Mouse (Mus musculus): ENCODE measurements around the gene Bckdk. TPM values are rescaled to one million over a fixed set of nuclear protein-coding genes. Genes with fewer than 3 reads are reported as not detected.
"Not testable (repeated sequence)": the region's sequence is repeated elsewhere in the genome, so short reads cannot be mapped to it uniquely, and the experiment has no call there.

The Bckdk gene
- polyA plus RNA-seq, 1 experiment = 202 TPM

- Histone ChIP-seq H3K27ac (replicated peaks; ENCODE audit: low read depth, low read length) (no peak overlapping the region), H3K4me1 (ENCODE audit: control insufficient read depth, insufficient read depth, insufficient read length, low read length) (peaks cover 1% of the 10 kb centered on the region; the same call in 1 of the 2 replicates)
Measured at GRCm38 (mm10) chr7:127931351-127932135, 27.7 kb downstream of the Bckdk start.

DNA sequence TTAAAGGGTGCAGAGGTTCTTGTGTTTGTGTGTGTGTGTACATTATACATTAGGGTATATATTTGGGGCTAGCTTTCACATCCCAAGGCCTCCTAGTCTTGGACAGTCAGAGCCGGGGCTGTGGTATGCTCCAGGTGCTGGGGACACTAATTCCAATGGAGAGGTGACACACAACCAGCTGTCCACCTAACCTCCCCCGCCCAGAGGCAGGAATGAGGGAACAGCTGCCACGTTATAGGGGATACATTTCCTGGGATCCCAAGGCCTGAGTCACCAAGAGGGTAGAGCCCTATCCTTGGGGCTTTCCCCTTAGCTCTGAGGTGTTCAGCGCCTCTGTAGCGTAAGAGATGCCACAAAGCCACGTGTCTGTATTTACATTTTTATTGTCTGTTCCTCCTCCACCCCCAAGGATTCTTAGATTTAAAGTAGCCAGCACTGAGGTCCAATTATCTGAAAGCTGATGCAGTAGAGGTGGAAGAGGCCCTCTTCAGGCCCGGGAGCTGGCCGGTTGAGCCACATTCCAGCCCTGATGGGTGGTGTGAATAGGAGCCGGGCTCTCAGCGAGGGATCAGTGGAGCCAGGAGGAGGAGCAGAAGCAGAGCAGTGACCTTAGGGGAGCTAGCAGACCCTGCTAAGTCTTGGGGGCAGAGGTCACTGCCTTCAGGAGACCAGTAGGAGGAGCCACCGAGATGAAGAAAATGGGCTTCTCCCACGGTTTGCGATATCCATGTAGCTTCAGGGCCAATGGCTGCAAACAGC lies 28.6 kb downstream of the Bckdk start:
- H3K4me3 ChIP-seq (ENCODE audit: insufficient read depth, low read depth, low read length) = no peak overlapping the region

More at GRCm38 (mm10) chr7:127931351-127932135, 27.7 kb downstream of the Bckdk start:
- H3K4me3 ChIP-seq (ENCODE audit: insufficient read depth, low read depth, low read length) = no peak overlapping the region

GRCm38 (mm10) chr7:127934075-127934474 lies 30.2 kb downstream of the Bckdk start:
- Histone ChIP-seq H3K4me3 (ENCODE audit: insufficient read depth, low read depth, low read length) (no peak overlapping the region), H3K4me1 (ENCODE audit: control insufficient read depth, insufficient read depth, insufficient read length, low read length) (peaks cover 2% of the 10 kb centered on the region; the same call in 1 of the 2 replicates), H3K27ac (replicated peaks; ENCODE audit: low read depth, low read length) (no peak overlapping the region)

More for the DNA sequence above, 28.6 kb downstream of the Bckdk start:
- H3K27ac ChIP-seq (replicated peaks; ENCODE audit: low read depth, low read length) = no peak overlapping the region
- H3K4me1 ChIP-seq (ENCODE audit: control insufficient read depth, insufficient read depth, insufficient read length, low read length) = peaks cover 2% of the 10 kb centered on the region; the same call in 1 of the 2 replicates

- H3K4me1 ChIP-seq (ENCODE audit: control insufficient read depth, insufficient read depth, insufficient read length, low read length) = peaks cover 2% of the 10 kb centered on the region; the same call in 1 of the 2 replicates
- H3K4me3 ChIP-seq (ENCODE audit: insufficient read depth, low read depth, low read length) = peak overlapping the region; percentile 69
- peak overlapping the region; percentile 14 for H3K27ac ChIP-seq (replicated peaks; ENCODE audit: low read depth, low read length)
Measured at GRCm38 (mm10) chr7:127935028-127935722, 31.3 kb downstream of the Bckdk start.

- Histone ChIP-seq H3K4me3 (ENCODE audit: insufficient read depth, low read depth, low read length) (peak overlapping the region; percentile 69), H3K4me1 (ENCODE audit: control insufficient read depth, insufficient read depth, insufficient read length, low read length) (peaks cover 2% of the 10 kb centered on the region; the same call in 1 of the 2 replicates), H3K27ac (replicated peaks; ENCODE audit: low read depth, low read length) (peak overlapping the region; percentile 14; the same call in 1 of the 2 replicates)
Measured at GRCm38 (mm10) chr7:127935748-127936159, 31.9 kb downstream of the Bckdk start.

- H3K4me3 ChIP-seq (ENCODE audit: insufficient read depth, low read depth, low read length) = peak overlapping the region; percentile 69
Measured at GRCm38 (mm10) chr7:127936216-127936884, 32.5 kb downstream of the Bckdk start.

DNA sequence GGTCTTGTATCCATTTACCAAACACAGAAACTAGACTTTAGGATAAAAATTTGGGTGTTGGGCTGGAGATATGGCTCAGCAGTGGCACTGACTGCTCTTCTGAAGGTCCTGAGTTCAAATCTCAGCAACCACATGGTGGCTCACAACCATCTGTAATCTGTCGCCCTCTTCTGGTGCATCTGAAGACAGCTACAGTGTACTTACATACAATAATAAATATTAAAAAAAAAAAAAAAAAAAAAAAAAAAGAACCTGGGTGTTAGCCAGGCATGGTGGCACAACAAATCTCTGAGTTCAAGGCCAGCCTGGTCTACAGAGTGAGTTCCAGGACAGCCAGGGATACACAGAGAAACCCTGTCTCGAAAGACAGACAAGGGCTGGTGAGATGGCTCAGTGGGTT lies 38.2 kb downstream of the Bckdk start:
- not testable (repeated sequence) for H3K4me3 ChIP-seq (ENCODE audit: insufficient read depth, low read depth, low read length)

More at GRCm38 (mm10) chr7:127936216-127936884, 32.5 kb downstream of the Bckdk start:
- Histone ChIP-seq H3K27ac (replicated peaks; ENCODE audit: low read depth, low read length) (no peak overlapping the region), H3K4me1 (ENCODE audit: control insufficient read depth, insufficient read depth, insufficient read length, low read length) (peaks cover 2% of the 10 kb centered on the region; the same call in 1 of the 2 replicates)

DNA sequence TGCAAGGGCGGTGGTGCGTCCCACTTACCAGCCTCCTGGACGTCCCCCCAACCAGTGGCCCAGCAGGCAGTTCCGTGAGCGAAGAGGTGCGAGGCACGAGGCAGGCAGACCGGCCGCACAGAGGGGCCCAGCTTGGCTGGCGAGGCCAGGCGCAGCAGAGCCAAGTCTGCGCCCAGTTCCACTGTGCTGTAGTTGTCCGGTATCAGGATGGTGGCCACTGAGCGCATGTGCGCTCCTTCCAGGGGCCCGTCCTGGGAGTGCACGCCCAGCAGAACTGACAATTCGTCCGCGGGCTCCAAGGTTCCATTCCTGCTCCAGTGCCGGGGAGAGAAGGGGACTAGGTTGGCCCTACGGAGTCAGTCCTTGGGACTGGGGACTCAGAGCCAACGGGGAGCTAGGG lies 40.7 kb downstream of the Bckdk start:
- peaks cover 4% of the 10 kb centered on the region for H3K4me1 ChIP-seq (ENCODE audit: control insufficient read depth, insufficient read depth, insufficient read length, low read length)
- H3K4me3 ChIP-seq (ENCODE audit: insufficient read depth, low read depth, low read length) = peak overlapping the region; percentile 55
- H3K27ac ChIP-seq (replicated peaks; ENCODE audit: low read depth, low read length) = peak overlapping the region; percentile 67

More for the DNA sequence above, 38.2 kb downstream of the Bckdk start:
- H3K4me1 ChIP-seq (ENCODE audit: control insufficient read depth, insufficient read depth, insufficient read length, low read length); H3K27ac ChIP-seq (replicated peaks; ENCODE audit: low read depth, low read length): not testable (repeated sequence)

- H3K4me1 ChIP-seq (ENCODE audit: control insufficient read depth, insufficient read depth, insufficient read length, low read length) = peaks cover 4% of the 10 kb centered on the region
- no peak within 1 kb of the TSS for H3K4me3 ChIP-seq (ENCODE audit: insufficient read depth, low read depth, low read length)
- no peak within 1 kb of the TSS for H3K27ac ChIP-seq (replicated peaks; ENCODE audit: low read depth, low read length)
Measured at GRCm38 (mm10) chr7:127946470-127947023, 42.7 kb downstream of the Bckdk start, which contains the start of gene Prss36. Gene Prss36, minus strand, starts transcription at chr7:127946725.

GRCm38 (mm10) chr7:127952864-127953581 lies 49.1 kb downstream of the Bckdk start:
- no peak overlapping the region for H3K27ac ChIP-seq (replicated peaks; ENCODE audit: low read depth, low read length)
- no peak overlapping the region for H3K4me3 ChIP-seq (ENCODE audit: insufficient read depth, low read depth, low read length)
- H3K4me1 ChIP-seq (ENCODE audit: control insufficient read depth, insufficient read depth, insufficient read length, low read length) = peaks cover 4% of the 10 kb centered on the region; the same call in 1 of the 2 replicates

DNA sequence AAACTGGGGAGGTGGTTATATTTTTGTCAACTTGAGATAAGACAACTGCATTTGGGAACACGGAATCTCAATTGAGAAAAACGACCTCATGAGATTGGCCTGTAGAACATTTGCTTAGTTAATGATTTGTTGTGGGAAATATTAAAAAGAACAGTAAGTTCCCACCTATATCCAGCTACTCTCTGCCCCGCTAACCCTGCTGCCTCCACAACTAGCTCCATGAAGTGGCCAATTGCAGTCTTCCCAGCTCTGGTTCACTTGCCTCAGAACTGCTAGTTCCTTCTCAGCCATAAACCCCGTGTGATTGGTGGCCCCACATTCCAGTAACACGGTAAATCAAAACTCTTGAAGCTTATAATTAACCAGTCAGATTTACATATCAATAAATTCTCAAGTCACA lies 55.5 kb downstream of the Bckdk start:
- Histone ChIP-seq H3K4me1 (ENCODE audit: control insufficient read depth, insufficient read depth, insufficient read length, low read length) (no peaks in the 10 kb centered on the region), H3K4me3 (ENCODE audit: insufficient read depth, low read depth, low read length) (no peak overlapping the region), H3K27ac (replicated peaks; ENCODE audit: low read depth, low read length) (no peak overlapping the region)
